Mouse (Mus musculus): ENCODE measurements around the gene Col4a1.

Gene Col4a1

DNA sequence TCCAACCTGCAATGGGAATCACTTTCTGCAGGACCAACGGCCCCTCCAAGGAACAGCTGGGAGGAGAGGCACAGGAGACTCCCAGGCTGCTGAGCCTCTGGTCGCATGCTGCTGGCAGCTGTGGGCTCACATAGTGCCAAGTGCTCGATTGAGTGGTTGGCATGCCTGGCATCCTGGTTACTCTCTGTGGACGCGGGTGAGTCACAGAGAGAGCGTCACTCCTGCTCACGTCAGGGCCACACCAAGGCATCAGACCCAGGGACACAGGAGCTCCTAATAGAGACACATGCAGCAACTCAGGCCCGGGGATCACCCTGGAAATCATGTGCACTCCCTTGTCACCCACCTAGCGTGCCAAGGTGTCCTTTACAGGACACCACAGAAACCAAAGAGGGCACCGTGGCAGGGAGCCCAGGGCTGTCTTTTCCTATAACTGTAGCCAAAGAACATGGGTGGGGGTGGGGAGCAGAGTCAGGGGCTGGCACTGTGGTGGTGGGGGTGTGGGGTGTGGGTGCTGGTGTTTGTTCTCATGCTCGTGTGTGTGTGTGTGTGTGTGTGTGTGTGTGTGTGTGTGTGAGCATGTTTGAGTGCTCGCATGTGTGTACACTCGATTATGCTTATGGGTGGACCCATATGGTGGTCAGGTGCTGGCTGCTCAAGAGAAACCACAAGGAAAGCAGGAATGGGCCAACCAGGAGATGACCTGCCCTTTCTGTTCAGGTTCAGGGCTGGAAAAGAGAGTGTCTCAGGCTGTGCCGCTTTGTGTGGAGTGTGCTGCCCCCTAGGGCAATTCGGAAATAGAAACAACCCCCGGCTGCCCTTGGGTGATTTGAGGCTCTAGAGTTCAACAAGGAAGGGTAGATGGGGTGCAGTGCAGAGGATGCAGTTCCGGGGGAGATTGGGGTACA lies 139.1 kb downstream of the Col4a1 start:
- DNase-seq: peak; percentile 62

DNA sequence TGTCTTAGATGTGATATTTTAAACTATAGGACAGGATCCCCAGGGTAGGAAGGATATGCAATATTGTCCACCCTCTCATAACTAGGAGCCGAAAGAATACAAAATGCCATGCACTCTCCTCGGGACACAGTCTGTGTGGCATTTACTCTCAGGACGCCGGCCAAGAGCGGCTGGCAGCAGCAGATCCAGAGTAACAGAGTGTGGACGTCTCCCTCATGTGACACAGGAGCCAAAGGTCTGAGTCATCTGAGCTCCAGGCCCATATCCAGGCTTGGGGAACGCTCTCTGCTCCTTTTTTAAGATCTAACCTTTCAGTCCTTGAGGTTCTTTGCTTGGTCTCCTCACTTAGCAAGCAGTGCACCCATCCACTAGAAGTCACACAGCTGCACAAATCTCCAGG lies 141.1 kb downstream of the Col4a1 start:
- peak; percentile 65 for DNase-seq

DNA sequence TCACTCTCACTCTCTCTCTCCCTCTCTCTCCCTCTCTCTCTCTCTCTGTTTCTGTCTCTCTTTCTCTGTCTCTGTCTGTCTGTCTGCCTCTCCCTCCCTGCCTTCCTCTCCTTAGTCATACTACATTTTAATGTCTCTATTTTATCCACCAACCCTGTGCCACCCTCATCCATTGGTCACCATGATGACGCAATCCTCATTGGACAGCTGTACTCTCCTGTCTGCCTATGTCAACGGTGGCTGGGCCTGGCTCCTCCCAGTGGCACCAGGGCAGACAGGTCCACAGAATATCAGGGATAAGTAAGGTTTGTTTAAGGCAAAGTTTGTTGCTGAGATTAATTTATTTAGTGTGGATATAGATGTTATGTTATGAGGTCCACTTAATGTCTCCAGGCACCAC lies 143.2 kb downstream of the Col4a1 start:
- no peak for DNase-seq

DNA sequence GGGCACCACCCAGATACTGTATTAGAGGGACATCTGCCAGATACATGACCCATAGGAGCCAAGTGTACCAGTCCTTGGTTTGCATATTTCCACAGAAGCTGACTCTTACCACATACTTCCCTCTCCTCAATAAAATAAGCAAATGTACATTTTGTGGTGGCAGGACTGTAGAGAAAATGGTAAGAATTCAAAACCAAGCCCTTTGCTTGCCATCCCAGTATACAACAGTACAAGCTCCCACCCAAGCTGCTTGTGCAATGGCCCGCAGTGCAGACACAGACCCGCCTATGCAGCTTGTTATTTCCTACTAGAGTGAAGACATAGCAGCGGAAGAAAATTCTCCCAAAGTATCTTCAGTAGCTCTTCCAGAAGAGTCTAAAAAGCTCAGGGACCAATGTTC lies 143.8 kb downstream of the Col4a1 start:
- DNase-seq: no peak

DNA sequence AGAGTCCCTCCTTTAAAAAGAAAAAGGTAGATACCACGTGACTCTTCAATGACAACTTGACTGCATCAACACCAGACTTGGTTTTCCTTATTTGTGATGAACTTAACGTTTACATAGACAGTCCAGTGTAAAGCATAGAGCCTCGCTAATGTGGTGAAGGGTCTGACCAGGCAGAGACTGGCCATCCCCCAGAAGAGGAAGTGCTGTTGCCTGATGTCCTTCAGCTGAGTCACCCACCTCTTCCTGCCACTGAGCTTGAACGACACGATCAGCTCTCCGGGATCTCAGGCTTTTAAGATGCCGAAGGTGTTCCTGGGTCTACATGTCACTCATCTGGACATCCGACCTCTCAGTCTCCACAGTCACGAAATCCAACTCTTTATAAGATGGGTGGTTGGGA lies 144.7 kb downstream of the Col4a1 start:
- DNase-seq: no peak

DNA sequence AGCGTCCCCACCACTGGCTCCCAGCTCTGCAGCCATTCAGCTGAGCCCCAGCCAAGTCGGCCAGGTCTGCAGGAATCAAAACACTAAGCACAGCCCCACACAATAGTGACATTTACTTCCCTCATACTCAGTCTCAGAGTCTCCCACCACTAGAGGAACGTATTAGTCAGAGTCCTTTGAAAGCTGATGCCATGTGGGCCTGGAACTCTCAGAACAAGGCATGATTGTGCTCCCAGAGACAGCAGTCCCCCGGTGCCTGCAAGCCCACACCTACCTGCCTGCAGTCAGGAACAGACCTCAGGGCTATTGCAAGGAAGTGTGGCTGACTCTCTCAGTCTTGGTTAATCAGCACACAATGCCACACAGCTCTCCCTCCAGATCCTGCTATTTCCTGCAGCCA lies 147.0 kb downstream of the Col4a1 start:
- no peak for DNase-seq

DNA sequence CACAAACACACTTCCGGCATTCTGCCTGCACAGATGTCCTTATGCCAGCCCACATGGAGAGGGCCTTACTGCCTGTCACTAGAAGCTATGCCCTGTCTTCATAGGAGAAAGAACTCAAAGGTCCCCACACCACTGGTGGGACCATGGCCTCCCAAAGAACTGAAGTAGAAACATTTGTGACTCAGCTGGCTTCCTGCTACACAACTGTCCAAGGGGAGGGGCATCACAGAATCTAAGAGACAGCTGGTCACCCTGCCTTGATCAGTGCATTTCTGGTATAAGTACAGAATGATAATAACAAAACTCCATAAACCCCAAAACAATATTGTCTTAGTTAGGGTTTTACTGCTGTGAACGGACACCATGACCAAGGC lies 156.3 kb downstream of the Col4a1 start:
- no peak for DNase-seq

GRCm38 (mm10) chr8:11155579-11156318 lies 156.9 kb downstream of the Col4a1 start:
- peak; percentile 15 for DNase-seq

DNA sequence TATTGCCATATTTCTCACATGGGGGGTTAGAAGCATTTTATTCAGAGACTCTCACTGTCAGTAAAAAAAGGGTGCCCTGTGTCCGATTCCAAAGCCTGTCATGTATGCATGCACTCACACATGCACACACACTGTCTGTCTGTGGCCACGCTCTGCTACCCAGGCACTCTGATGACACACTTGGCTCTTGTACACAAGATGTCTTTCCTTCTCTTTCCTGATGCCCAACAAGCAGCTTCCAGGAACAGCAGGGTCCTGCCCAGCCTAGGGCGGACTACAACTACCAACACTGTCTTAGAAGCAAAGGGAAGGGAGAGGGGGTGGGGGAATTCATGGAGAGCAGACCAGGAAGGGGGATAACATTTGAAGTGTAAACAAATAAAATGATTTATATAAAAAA lies 162.4 kb downstream of the Col4a1 start:
- DNase-seq: no peak

GRCm38 (mm10) chr8:11149201-11149810 lies 163.3 kb downstream of the Col4a1 start:
- no peak for DNase-seq

- no peak for DNase-seq
Observed at GRCm38 (mm10) chr8:11148797-11149196, 163.8 kb downstream of the Col4a1 start.
